Mouse (Mus musculus) bone marrow, adult 2 months (tissue): ENCODE measurements around the gene Pitx1. TPM values are rescaled to one million over a fixed set of nuclear protein-coding genes. Genes with fewer than 3 reads are reported as not detected.
A peak's percentile ranks its signal among the peaks of the same experiment; 100 is the strongest.

Source experiments
- H3K27ac ChIP-seq: fragments of 200-500 bp; 2 replicates; pipeline ENCODE4 v1.5.1; 2012; ENCODE audit warnings: low read depth, mild to moderate bottlenecking, control low read depth, inconsistent platforms, low read length; ENCODE audit not compliant: control insufficient read depth, poor library complexity, insufficient read depth
- H3K4me1 ChIP-seq: fragments of 200-500 bp; 2 replicates; pipeline ENCODE4 v1.6.1; 2011; ENCODE audit warnings: low read length; ENCODE audit not compliant: control insufficient read depth, insufficient read depth
- H3K4me3 ChIP-seq: fragments of 200-500 bp; replicated peaks from 2 replicates; pipeline ENCODE3; 2011; ENCODE audit warnings: mild to moderate bottlenecking, low read depth, low read length, control low read depth; ENCODE audit not compliant: control insufficient read depth
- CTCF ChIP-seq: fragments of 200-500 bp; IDR thresholded peaks from 2 replicates; pipeline ENCODE4 v1.5.1; 2011; ENCODE audit warnings: low read length, control low read depth; ENCODE audit not compliant: control insufficient read depth, insufficient read depth
- POLR2A ChIP-seq: fragments of 200-500 bp; IDR thresholded peaks from 2 replicates; pipeline ENCODE4 v1.6.1; 2011; ENCODE audit warnings: low read depth, mild to moderate bottlenecking, control low read depth, low read length, borderline replicate concordance; ENCODE audit not compliant: control insufficient read depth
- WGBS: fragments of 180-500 bp; shearing (Covaris S2); methylation state at CpG from one replicate; pipeline ENCODE4 v1.1.7; 2018; 5-methylcytosine and 5-hydroxymethylcytosine counted together
- polyA plus RNA-seq: library from polyadenylated mRNA; stranded (reverse); fragments of >200 nt; gene quantifications from 2 replicates; pipeline ENCODE4 v1.2.4, GENCODE M21; 2011; ENCODE audit warnings: low replicate concordance; ENCODE audit not compliant: missing spikeins, insufficient read depth, insufficient read length

Gene Pitx1
- polyA plus RNA-seq: 0.82 and 0.92 TPM in 2 replicates

- no peak within 1 kb of the TSS; the same call in 1 of the 2 replicates for H3K27ac ChIP-seq
- no peak within 1 kb of the TSS for H3K4me3 ChIP-seq
- TF ChIP-seq CTCF: no peak
- TF ChIP-seq POLR2A: no peak
- H3K4me1 ChIP-seq: no peaks in the 10 kb centered on the region; the same call in 1 of the 2 replicates
- 4% methylated on average over 36 of the region's 36 CpGs for WGBS
Observed at GRCm38 (mm10) chr13:55836142-55836625, at the start of gene Pitx1. Gene Pitx1, minus strand, starts transcription at chr13:55836192.

- Histone ChIP-seq H3K4me3 (no peak overlapping the region), H3K27ac (no peak overlapping the region), H3K4me1 (no peaks in the 10 kb centered on the region; the same call in 1 of the 2 replicates)
- TF ChIP-seq CTCF: no peak
- WGBS: 69% methylated on average over 16 of the region's 16 CpGs
Observed at GRCm38 (mm10) chr13:55881431-55882202, 45.6 kb upstream of the Pitx1 start.

GRCm38 (mm10) chr13:55878353-55878752, 42.4 kb upstream of the Pitx1 start:
- TF ChIP-seq CTCF (no peak), POLR2A (no peak)
- H3K4me1 ChIP-seq: no peaks in the 10 kb centered on the region; the same call in 1 of the 2 replicates
- H3K27ac ChIP-seq: no peak overlapping the region
- no peak overlapping the region for H3K4me3 ChIP-seq
- 82% methylated on average over 4 of the region's 4 CpGs for WGBS

- Histone ChIP-seq H3K4me3 (no peak overlapping the region), H3K4me1 (no peaks in the 10 kb centered on the region), H3K27ac (no peak overlapping the region)
- TF ChIP-seq POLR2A (no peak), CTCF (peak; percentile 16; the same call in 1 of the 2 replicates)
- WGBS: 74% methylated on average over 7 of the region's 7 CpGs
Observed at GRCm38 (mm10) chr13:55871410-55871809, 35.4 kb upstream of the Pitx1 start.

GRCm38 (mm10) chr13:55870001-55870400, 34.0 kb upstream of the Pitx1 start:
- Histone ChIP-seq H3K4me1 (no peaks in the 10 kb centered on the region), H3K4me3 (no peak overlapping the region), H3K27ac (no peak overlapping the region)
- no peak for TF ChIP-seq CTCF
- WGBS: 58% methylated on average over 1 of the region's 1 CpGs

- H3K4me1 ChIP-seq: no peaks in the 10 kb centered on the region
Observed at GRCm38 (mm10) chr13:55867540-55868103, 31.6 kb upstream of the Pitx1 start.

GRCm38 (mm10) chr13:55860483-55860882, 24.5 kb upstream of the Pitx1 start:
- TF ChIP-seq CTCF (no peak), POLR2A (no peak)
- no peaks in the 10 kb centered on the region for H3K4me1 ChIP-seq
- WGBS: 84% methylated on average over 10 of the region's 10 CpGs

More at GRCm38 (mm10) chr13:55867540-55868103, 31.6 kb upstream of the Pitx1 start:
- 71% methylated on average over 13 of the region's 13 CpGs for WGBS
- Histone ChIP-seq H3K27ac (no peak overlapping the region), H3K4me3 (no peak overlapping the region)
- TF ChIP-seq CTCF (no peak), POLR2A (no peak)

GRCm38 (mm10) chr13:55858463-55858862, 22.5 kb upstream of the Pitx1 start:
- no peak overlapping the region for H3K27ac ChIP-seq
- no peak overlapping the region for H3K4me3 ChIP-seq
- H3K4me1 ChIP-seq: no peaks in the 10 kb centered on the region; the same call in 1 of the 2 replicates
- TF ChIP-seq POLR2A: no peak
- no peak for TF ChIP-seq CTCF
- WGBS: 20% methylated on average over 5 of the region's 5 CpGs

More at GRCm38 (mm10) chr13:55860483-55860882, 24.5 kb upstream of the Pitx1 start:
- Histone ChIP-seq H3K27ac (no peak overlapping the region), H3K4me3 (no peak overlapping the region)

GRCm38 (mm10) chr13:55855793-55856192, 19.8 kb upstream of the Pitx1 start:
- 87% methylated on average over 7 of the region's 7 CpGs for WGBS
- Histone ChIP-seq H3K4me1 (no peaks in the 10 kb centered on the region; the same call in 1 of the 2 replicates), H3K27ac (no peak overlapping the region), H3K4me3 (no peak overlapping the region)
- TF ChIP-seq CTCF (no peak), POLR2A (no peak)
